Mouse (Mus musculus) cerebellum, adult 8-10 months (tissue): ENCODE data around the gene Pnpla6.
"Not testable (repeated sequence)": the region's sequence is repeated elsewhere in the genome, so short reads cannot be mapped to it uniquely, and the experiment has no call there.

ENCODE experiments used
- DNase-seq: peaks from one replicate; pipeline ENCODE4 v3.0.0; 2022

Gene Pnpla6

DNA sequence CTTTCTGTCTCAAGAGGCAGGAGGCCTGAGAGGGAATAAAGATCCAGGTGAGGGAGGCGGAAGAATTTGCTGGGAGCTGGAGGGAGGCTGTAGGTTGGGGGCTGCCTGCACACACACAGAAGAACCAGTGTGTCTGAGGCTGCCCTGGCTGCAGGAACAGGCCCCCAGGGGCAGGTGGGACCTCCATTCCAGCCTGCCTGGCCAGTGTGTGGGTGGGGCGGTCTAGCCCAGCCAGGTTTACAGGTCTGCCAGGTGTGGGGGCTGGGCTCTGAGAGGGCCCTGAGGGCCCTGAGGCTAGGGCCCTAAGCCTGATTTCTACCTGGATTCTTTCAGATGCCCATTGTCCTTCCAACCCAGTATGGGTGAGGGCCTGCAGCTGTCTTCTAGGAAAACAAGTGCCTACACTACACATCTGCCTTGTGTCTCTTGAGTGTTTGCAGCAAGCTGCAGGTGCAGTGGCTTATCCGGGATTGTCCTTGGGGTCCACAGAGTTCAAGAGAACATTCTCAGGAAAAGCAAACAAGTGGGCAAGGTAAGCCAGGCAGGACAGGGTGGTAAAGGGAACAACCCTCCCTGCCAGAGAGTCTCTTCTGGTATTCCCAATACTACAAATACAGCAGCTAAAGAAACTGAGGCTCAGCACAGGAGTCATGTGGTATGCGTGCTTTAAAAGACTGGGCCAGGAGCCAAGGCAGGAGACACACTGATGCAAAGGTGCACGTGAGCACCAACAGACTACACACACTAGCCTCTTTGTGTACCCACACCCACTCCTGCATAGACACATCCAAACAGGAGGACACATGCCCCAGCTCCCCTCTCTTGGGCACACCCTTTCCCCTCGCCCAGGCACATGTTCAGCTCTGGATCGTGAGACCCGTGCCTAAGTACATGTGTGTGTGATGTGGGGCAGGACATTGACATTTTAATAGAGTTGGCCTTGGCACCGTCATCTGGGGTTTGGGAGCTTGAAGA lies 64.5 kb downstream of the Pnpla6 start:
- no peak for DNase-seq

DNA sequence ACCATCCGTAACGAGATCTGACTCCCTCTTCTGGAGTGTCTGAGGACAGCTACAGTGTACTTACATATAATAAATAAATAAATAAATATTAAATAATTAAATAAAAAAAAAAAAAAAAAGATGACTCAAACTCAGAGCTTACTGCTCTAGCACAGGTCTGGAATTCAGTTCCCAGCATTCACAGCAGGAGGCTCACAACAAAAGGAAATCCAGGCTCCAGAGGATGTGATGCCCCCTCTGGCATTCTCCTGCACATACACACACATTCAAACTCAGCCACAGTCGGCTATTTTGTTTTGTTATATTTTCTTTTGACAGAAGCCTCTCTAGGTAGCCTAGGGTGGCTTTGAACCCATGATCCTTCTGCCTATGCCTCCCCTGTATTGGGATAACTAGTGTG lies 66.8 kb downstream of the Pnpla6 start:
- not testable (repeated sequence) for DNase-seq

DNA sequence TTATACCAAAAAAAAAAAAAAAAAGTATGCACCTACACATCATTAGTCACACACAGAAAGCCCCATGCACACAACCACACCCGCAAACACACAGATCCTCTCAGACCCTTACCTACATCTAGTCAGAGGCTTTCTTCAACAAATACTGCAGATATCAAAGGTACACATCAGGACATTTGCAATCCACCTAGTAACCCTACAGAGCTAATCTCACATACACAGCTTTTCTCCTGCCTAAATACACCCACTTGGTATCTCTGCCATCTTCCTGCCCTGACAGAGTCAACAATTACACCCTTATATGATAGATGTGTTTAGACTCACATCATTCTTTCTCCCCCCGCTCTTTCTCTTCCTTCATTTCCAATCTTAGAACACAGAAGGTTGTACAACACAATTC lies 71.3 kb downstream of the Pnpla6 start:
- DNase-seq, result no peak

DNA sequence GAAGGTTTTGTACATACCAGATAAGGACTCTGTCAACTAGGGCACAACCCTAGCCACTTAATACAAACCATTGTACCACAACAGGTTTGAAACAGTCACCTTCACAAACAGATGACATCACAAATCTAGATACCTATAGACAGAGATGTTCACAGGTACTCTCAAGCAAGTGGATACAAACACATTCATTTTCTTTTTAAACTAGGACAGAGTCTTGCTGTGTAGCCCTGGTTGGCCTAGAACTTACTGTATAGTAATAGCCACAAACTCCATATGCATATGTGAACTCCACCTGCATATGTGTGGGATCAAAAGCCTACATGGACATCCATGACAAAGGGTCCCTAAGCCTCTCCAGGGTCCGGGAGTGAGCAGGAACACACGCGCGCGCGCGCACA lies 71.8 kb downstream of the Pnpla6 start, which contains the start of gene Camsap3:
TSS of gene Camsap3 (plus strand) at position 301 of the 398 bp plus-strand sequence.
- no peak for DNase-seq

DNA sequence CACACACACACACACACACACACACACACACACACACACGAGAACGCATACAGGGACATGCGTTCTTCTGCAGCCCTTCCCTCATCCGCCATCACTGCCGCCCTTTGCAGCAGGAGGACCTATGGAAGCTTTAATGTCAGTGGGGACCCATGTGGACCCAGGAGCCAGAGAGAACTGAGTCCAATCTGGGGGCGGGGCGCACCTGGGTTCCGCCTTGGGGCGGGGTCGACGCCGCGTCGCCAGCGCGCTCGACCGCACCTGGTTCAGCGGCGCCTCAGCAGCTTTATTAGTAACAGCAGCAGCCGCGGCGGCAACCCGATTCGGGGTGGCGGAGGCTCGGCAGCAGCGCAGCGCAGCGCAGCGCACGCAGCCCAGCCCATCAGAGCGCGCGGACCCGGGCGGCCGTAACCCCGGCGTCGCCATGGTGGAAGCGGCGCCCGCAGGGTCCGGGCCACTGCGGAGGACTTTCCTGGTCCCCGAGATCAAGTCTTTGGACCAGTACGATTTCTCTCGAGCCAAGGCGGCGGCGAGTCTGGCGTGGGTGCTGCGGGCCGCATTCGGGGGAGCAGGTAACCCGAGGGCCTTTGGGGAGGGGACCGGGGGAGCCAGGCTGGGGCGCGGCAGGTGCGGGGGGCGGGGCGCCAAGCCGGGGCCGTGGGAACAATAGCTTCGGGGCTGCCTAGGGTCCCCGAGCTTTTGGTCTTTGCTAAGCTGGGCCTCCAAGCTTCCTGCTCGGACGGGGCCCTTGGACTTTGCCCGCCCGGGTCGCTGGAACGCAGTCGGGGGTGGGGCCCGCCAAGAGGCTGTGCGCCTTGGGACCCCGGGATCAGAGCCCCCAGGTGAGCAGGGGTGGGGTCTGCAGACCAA lies 72.4 kb downstream of the Pnpla6 start:
- peak; percentile 71 for DNase-seq

DNA sequence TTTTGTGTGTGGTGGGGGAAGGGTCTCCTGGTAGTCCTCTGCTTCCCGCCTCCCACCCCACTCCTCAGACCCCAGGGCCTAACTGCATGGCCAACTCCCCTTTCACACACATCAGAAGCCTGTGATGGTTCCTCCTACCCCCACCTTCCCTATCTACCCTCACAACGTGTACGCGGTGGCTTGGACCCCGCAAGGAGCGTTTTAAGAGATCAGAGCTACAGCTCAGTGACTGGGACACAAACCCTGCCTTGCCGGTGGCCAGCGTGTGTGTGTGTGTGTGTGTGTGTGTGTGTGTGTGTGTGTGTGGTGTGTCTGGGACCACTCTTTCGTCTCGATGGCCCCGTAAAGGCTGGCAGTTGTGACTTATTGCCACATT lies 73.1 kb downstream of the Pnpla6 start:
- no peak for DNase-seq

DNA sequence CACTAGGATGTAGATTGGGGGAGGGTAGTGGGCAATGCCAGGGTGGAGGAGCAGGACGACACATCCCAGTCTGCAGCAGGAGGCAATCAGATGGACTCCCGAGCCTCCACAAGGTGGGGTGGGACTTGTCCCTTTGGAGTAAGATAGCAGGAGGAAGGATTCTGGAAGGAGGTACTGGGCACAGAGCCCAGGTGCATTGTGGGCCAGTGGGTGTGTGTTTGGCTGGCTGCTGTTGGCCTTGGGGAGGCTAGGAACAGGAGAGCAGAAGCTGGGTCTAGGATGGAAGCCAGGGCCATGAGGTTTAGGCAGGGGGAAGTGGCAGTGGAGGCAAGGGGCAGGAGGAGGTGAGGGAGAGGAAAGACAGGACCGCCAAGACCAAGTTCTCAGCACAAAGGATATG lies 78.3 kb downstream of the Pnpla6 start:
- no peak for DNase-seq
